Mouse (Mus musculus): ENCODE measurements at regions not wholly inside any gene's neighbourhood (a gene's known extent, or its start where the extent isn't known, plus 50 kb on each side); places are given as distances from the start of the nearest gene placed in this dataset.

DNA sequence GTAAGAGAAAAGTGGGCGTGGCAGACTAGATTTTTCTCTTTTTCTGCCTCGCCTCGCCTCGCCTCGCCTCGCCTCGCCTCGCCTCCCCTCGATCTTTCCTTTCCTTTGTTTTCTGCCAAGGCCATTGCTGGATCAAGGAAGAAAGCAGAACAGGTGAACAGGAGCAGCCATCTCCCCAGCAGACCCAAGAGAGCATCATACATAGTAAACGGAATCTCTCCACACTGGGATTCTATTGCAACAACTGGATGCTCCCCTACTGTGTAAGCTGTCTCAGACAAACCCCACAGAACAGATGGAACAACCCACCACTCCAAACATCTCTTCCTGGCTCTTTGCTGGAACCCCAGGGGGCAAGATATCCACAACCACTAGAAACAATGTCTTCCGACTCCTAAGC is 72.4 kb upstream of the Fam13c start:
- no peaks in the 10 kb centered on the region for H3K9me3 ChIP-seq (replicated peaks; ENCODE audit: insufficient read depth, low read length)
- no peaks in the 10 kb centered on the region for H3K79me2 ChIP-seq (ENCODE audit: control insufficient read depth, insufficient read depth, low read length, poor library complexity)
- no peaks in the 10 kb centered on the region for H3K36me3 ChIP-seq (ENCODE audit: control insufficient read depth in 1 of 2, insufficient read depth in 2 of 2, low read length in 2 of 2)
- TF ChIP-seq KAT2A (conservative IDR thresholded peaks at IDR 0.05; ENCODE audit: low read depth, low read length) (no peak), EP300 (IDR thresholded peaks at IDR 0.05; ENCODE audit: low read depth in 1 of 2, low read length in 2 of 2) (no peak), RAD21 (IDR thresholded peaks at IDR 0.05; ENCODE audit: low read depth, low read length) (no peak), TCF12 (IDR thresholded peaks at IDR 0.05; ENCODE audit: low read depth, low read length) (no peak), MAFK (IDR thresholded peaks at IDR 0.05; ENCODE audit: borderline replicate concordance, low read depth, low read length) (no peak), SIN3A (IDR thresholded peaks at IDR 0.05; ENCODE audit: low read length) (no peak), USF1 (IDR thresholded peaks at IDR 0.05; ENCODE audit: low read depth, low read length) (no peak), ZMIZ1 (IDR thresholded peaks at IDR 0.05; ENCODE audit: low read depth, low read length) (no peak), MAX (IDR thresholded peaks at IDR 0.05; ENCODE audit: low read length) (no peak), ZC3H11A (IDR thresholded peaks at IDR 0.05; ENCODE audit: low read depth, low read length) (no peak), GATA1 (IDR thresholded peaks at IDR 0.05; ENCODE audit: low read depth, low read length) (no peak), MYB (IDR thresholded peaks at IDR 0.05; ENCODE audit: low read depth, low read length) (no peak), MYC (IDR thresholded peaks at IDR 0.05; ENCODE audit: low read depth, low read length) (no peak), USF2 (IDR thresholded peaks at IDR 0.05; ENCODE audit: borderline replicate concordance in 1 of 2, insufficient read depth in 1 of 2, low read depth in 1 of 2, low read length in 2 of 2) (no peak), TBP (IDR thresholded peaks at IDR 0.05; ENCODE audit: low read depth, low read length) (no peak), ZNF384 (IDR thresholded peaks at IDR 0.05; ENCODE audit: low read depth, low read length) (no peak), ZKSCAN1 (IDR thresholded peaks at IDR 0.05; ENCODE audit: low read depth, low read length) (no peak), TAL1 (IDR thresholded peaks at IDR 0.05; ENCODE audit: low read length) (no peak), NELFE (IDR thresholded peaks at IDR 0.05; ENCODE audit: low read depth, low read length) (no peak)
- no peak for DNase-seq (ENCODE audit: low read depth, low spot score)
- H3K9ac ChIP-seq (ENCODE audit: control insufficient read depth, low read depth, low read length, poor library complexity, severe bottlenecking): no peak overlapping the region
- no peaks in the 10 kb centered on the region for H3K4me1 ChIP-seq (ENCODE audit: control insufficient read depth in 1 of 2, insufficient read depth in 2 of 2, low read length in 2 of 2)
- H3K4me3 ChIP-seq (ENCODE audit: control insufficient read depth in 1 of 2, insufficient read depth in 1 of 2, low read depth in 2 of 2, low read length in 2 of 2): no peak overlapping the region
- no peaks in the 10 kb centered on the region for H3K27me3 ChIP-seq (ENCODE audit: control insufficient read depth in 1 of 2, insufficient read depth in 2 of 2, low read length in 2 of 2)
- no peak overlapping the region for H3K27ac ChIP-seq (ENCODE audit: control insufficient read depth, low read depth, low read length)

DNA sequence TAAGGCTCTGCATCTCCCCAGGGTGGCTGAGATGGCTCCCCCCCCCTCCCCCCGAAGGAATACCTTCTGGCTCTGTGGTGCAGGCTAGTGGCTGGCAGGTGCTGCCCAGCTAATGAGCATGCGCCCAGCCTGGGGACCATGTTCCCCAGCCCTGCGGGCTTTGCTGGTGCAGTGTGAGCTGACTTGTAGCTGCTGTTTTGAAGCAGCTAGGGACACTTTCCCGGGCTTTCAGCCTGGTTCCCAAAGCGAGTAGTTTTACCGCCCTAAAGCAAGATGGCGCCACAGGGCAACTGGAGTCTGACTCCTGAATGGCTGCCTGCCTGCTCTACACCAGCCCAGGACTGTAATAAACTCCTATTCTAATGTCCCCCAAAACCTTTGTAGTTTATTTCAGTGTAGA is 71.6 kb upstream of the Fam13c start:
- no peaks in the 10 kb centered on the region for H3K27me3 ChIP-seq (ENCODE audit: control insufficient read depth in 1 of 2, insufficient read depth in 2 of 2, low read length in 2 of 2)
- no peak overlapping the region for H3K27ac ChIP-seq (ENCODE audit: control insufficient read depth, low read depth, low read length)
- no peaks in the 10 kb centered on the region for H3K4me1 ChIP-seq (ENCODE audit: control insufficient read depth in 1 of 2, insufficient read depth in 2 of 2, low read length in 2 of 2)
- TF ChIP-seq CHD2 (IDR thresholded peaks at IDR 0.05; ENCODE audit: low read length) (no peak), MEF2A (IDR thresholded peaks at IDR 0.05; ENCODE audit: extremely low read depth, insufficient replicate concordance, low read depth, low read length, poor library complexity, severe bottlenecking) (no peak), EP300 (IDR thresholded peaks at IDR 0.05; ENCODE audit: low read depth in 1 of 2, low read length in 2 of 2) (no peak), RAD21 (IDR thresholded peaks at IDR 0.05; ENCODE audit: low read depth, low read length) (no peak), USF1 (IDR thresholded peaks at IDR 0.05; ENCODE audit: low read depth, low read length) (no peak), ZKSCAN1 (IDR thresholded peaks at IDR 0.05; ENCODE audit: low read depth, low read length) (no peak), HCFC1 (IDR thresholded peaks at IDR 0.05; ENCODE audit: low read depth, low read length) (no peak), CTCF (IDR thresholded peaks at IDR 0.05 in 2 of 3, conservative IDR thresholded peaks at IDR 0.05 in 1 of 3; ENCODE audit: control insufficient read depth in 1 of 3, insufficient read depth in 1 of 3, low read depth in 2 of 3, low read length in 3 of 3, poor library complexity in 1 of 3, severe bottlenecking in 1 of 3) (no peak)
- no peak for DNase-seq (ENCODE audit: low read depth, low spot score)
- no peaks in the 10 kb centered on the region for H3K79me2 ChIP-seq (ENCODE audit: control insufficient read depth, insufficient read depth, low read length, poor library complexity)
- no peaks in the 10 kb centered on the region for H3K36me3 ChIP-seq (ENCODE audit: control insufficient read depth in 1 of 2, insufficient read depth in 2 of 2, low read length in 2 of 2)
- H3K9me3 ChIP-seq (replicated peaks; ENCODE audit: insufficient read depth, low read length): no peaks in the 10 kb centered on the region
- H3K4me3 ChIP-seq (ENCODE audit: control insufficient read depth in 1 of 2, insufficient read depth in 1 of 2, low read depth in 2 of 2, low read length in 2 of 2): no peak overlapping the region
- H3K9ac ChIP-seq (ENCODE audit: control insufficient read depth, low read depth, low read length, poor library complexity, severe bottlenecking): no peak overlapping the region

Data from MEL (cell line).